Mouse (Mus musculus) heart, adult 2 months (tissue): ENCODE measurements at regions not wholly inside any gene's neighbourhood (a gene's known extent, or its start where the extent isn't known, plus 50 kb on each side); places are given as distances from the start of the nearest gene placed in this dataset.

Source experiments
- CTCF ChIP-seq: fragments of 200-600 bp; IDR thresholded peaks from 2 replicates; pipeline ENCODE4 v1.8.1; 2022; ENCODE audit warnings: antibody characterized with exemption, mild to moderate bottlenecking, moderate library complexity
- EP300 ChIP-seq: fragments of 200-500 bp; IDR thresholded peaks from 2 replicates; pipeline ENCODE4 v1.6.1; 2011; ENCODE audit warnings: low read depth, low read length, control low read depth; ENCODE audit not compliant: insufficient read depth
- POLR2A ChIP-seq: fragments of 200-500 bp; IDR thresholded peaks from 2 replicates; pipeline ENCODE4 v1.6.1; 2011; ENCODE audit warnings: mild to moderate bottlenecking, low read depth, low read length, control low read depth; ENCODE audit not compliant: insufficient read depth

- TF ChIP-seq POLR2A (no peak), CTCF (no peak), EP300 (no peak)
Observed at GRCm38 (mm10) chr4:140330138-140330537, 83.6 kb upstream of the Igsf21 start.
